Mouse (Mus musculus) embryonic facial prominence, embryonic 12.5 days (tissue): ENCODE results near the gene Fam53b. TPM values are rescaled to one million over a fixed set of nuclear protein-coding genes. Genes with fewer than 3 reads are reported as not detected.

Experiments used
- ATAC-seq: fragments of 200-750 bp; cut with Nextera tagmentation; 2 replicates; pipeline ENCODE4 v1.8.0; 2017; ENCODE audit not compliant: insufficient number of reproducible peaks, insufficient read depth, low FRiP score, low TSS enrichment
- H3K27ac ChIP-seq: fragments of 300-500 bp; sonication (generic); 2 replicates; pipeline ENCODE4 v1.5.1; 2016; ENCODE audit warnings: mild to moderate bottlenecking
- H3K27me3 ChIP-seq: fragments of 300-500 bp; sonication (generic); 2 replicates; pipeline ENCODE4 v1.6.1; 2016; ENCODE audit warnings: mild to moderate bottlenecking, moderate library complexity
- H3K36me3 ChIP-seq: fragments of 300-500 bp; sonication (generic); 2 replicates; pipeline ENCODE4 v1.6.1; 2016; ENCODE audit warnings: mild to moderate bottlenecking
- H3K4me1 ChIP-seq: fragments of 300-500 bp; sonication (generic); 2 replicates; pipeline ENCODE4 v1.6.1; 2016
- H3K4me2 ChIP-seq: fragments of 300-500 bp; sonication (generic); replicated peaks from 2 replicates; pipeline ENCODE4 v1.6.1; 2016; ENCODE audit warnings: mild to moderate bottlenecking, moderate library complexity
- H3K4me3 ChIP-seq: fragments of 300-500 bp; sonication (generic); 2 replicates; pipeline ENCODE4 v1.5.1; 2016; ENCODE audit warnings: mild to moderate bottlenecking
- H3K9ac ChIP-seq: fragments of 300-500 bp; sonication (generic); 2 replicates; pipeline ENCODE4 v1.6.1; 2016; ENCODE audit warnings: mild to moderate bottlenecking, moderate library complexity
- H3K9me3 ChIP-seq: fragments of 300-500 bp; sonication (generic); 2 replicates; pipeline ENCODE4 v1.6.1; 2016; ENCODE audit warnings: mild to moderate bottlenecking, moderate library complexity
- WGBS: fragments of 180-500 bp; shearing (Covaris S2); methylation state at CpG from one replicate; pipeline ENCODE4 v1.1.7; 2016; 5-methylcytosine and 5-hydroxymethylcytosine counted together
- polyA plus RNA-seq: library from polyadenylated mRNA; unstranded; fragments of >200 nt; fragmentation: Nextera tagmentation; extraction: Ambion mirVana; gene quantifications from 2 replicates; pipeline ENCODE4 v1.2.1, GENCODE M21; 2016

Fam53b gene
- polyA plus RNA-seq, result 23.6 and 27.0 TPM in 2 replicates

- WGBS, result under 1% methylated on average over 81 of the region's 85 CpGs
- Histone ChIP-seq H3K4me3 (peak within 1 kb of the TSS; percentile 70), H3K9me3 (no peaks in the 10 kb centered on the region), H3K4me1 (peaks cover 57% of the 10 kb centered on the region), H3K27ac (peak within 1 kb of the TSS; percentile 83), H3K9ac (peak within 1 kb of the TSS; percentile 83), H3K27me3 (no peaks in the 10 kb centered on the region), H3K36me3 (no peaks in the 10 kb centered on the region), H3K4me2 (peak within 1 kb of the TSS; percentile 81)
- ATAC-seq, result 0 out of 2 replicates have a peak, but pooled peaks have one; percentile 29
These were observed at the start of gene Fam53b for GRCm38 (mm10) chr7:132813416-132814088. TSS of gene Fam53b (minus strand) at chr7:132813886.

- Histone ChIP-seq H3K27me3 (no peaks in the 10 kb centered on the region), H3K4me3 (peak within 1 kb of the TSS; percentile 100), H3K9me3 (no peaks in the 10 kb centered on the region), H3K27ac (peak within 1 kb of the TSS; percentile 78), H3K9ac (peak within 1 kb of the TSS; percentile 92), H3K4me1 (peaks cover 9% of the 10 kb centered on the region; the same call in 1 of the 2 replicates), H3K4me2 (peak within 1 kb of the TSS; percentile 72), H3K36me3 (no peaks in the 10 kb centered on the region)
- ATAC-seq, result peak; percentile 93
- 1% methylated on average over 53 of the region's 53 CpGs for WGBS
These were observed 45.6 kb upstream of the Fam53b start, which contains the start of gene Abraxas2 for GRCm38 (mm10) chr7:132859042-132859958. TSS of gene Abraxas2 (plus strand) at chr7:132859225.

GRCm38 (mm10) chr7:132858043-132858608, 44.4 kb upstream of the Fam53b start:
- WGBS, result 64% methylated on average over 5 of the region's 5 CpGs
- no peaks in the 10 kb centered on the region for H3K36me3 ChIP-seq
- peaks cover 9% of the 10 kb centered on the region; the same call in 1 of the 2 replicates for H3K4me1 ChIP-seq
- no peak overlapping the region for H3K4me2 ChIP-seq
- H3K4me3 ChIP-seq, result no peak overlapping the region
- H3K27ac ChIP-seq, result no peak overlapping the region
- H3K9me3 ChIP-seq, result no peaks in the 10 kb centered on the region
- H3K9ac ChIP-seq, result no peak overlapping the region
- H3K27me3 ChIP-seq, result no peaks in the 10 kb centered on the region
- no peak for ATAC-seq

GRCm38 (mm10) chr7:132856083-132856482, 42.4 kb upstream of the Fam53b start:
- no peak overlapping the region for H3K9ac ChIP-seq
- H3K27me3 ChIP-seq, result no peaks in the 10 kb centered on the region
- no peak overlapping the region for H3K4me2 ChIP-seq
- H3K36me3 ChIP-seq, result no peaks in the 10 kb centered on the region
- ATAC-seq, result no peak
- 95% methylated on average over 1 of the region's 1 CpGs for WGBS
- peaks cover 9% of the 10 kb centered on the region; the same call in 1 of the 2 replicates for H3K4me1 ChIP-seq
- H3K4me3 ChIP-seq, result no peak overlapping the region
- no peak overlapping the region for H3K27ac ChIP-seq
- H3K9me3 ChIP-seq, result no peaks in the 10 kb centered on the region

- Histone ChIP-seq H3K9me3 (no peaks in the 10 kb centered on the region), H3K27ac (no peak overlapping the region), H3K4me3 (no peak overlapping the region), H3K4me1 (0 out of 2 replicates have a peak, but pooled peaks cover 3% of the 10 kb centered on the region), H3K9ac (no peak overlapping the region), H3K4me2 (no peak overlapping the region), H3K27me3 (no peaks in the 10 kb centered on the region), H3K36me3 (peaks cover 10% of the 10 kb centered on the region)
- 74% methylated on average over 4 of the region's 4 CpGs for WGBS
- ATAC-seq, result no peak
These were observed 40.3 kb upstream of the Fam53b start for GRCm38 (mm10) chr7:132853946-132854345.

- WGBS, result 72% methylated on average over 6 of the region's 6 CpGs
- H3K4me1 ChIP-seq, result no peaks in the 10 kb centered on the region
- H3K4me2 ChIP-seq, result no peak overlapping the region
- H3K9me3 ChIP-seq, result no peaks in the 10 kb centered on the region
- H3K9ac ChIP-seq, result no peak overlapping the region
- no peak overlapping the region for H3K4me3 ChIP-seq
- no peaks in the 10 kb centered on the region for H3K27me3 ChIP-seq
- no peak overlapping the region for H3K27ac ChIP-seq
- H3K36me3 ChIP-seq, result peaks cover 14% of the 10 kb centered on the region
- no peak for ATAC-seq
These were observed 39.7 kb upstream of the Fam53b start for GRCm38 (mm10) chr7:132853361-132853760.

GRCm38 (mm10) chr7:132852173-132852844, 38.6 kb upstream of the Fam53b start, which contains the start of gene Eef1akmt2:
TSS of gene Eef1akmt2 (minus strand) at chr7:132852673.
- ATAC-seq, result peak; percentile 97
- H3K36me3 ChIP-seq, result peaks cover 24% of the 10 kb centered on the region
- H3K4me3 ChIP-seq, result peak within 1 kb of the TSS; percentile 70
- H3K4me2 ChIP-seq, result peak within 1 kb of the TSS; percentile 62
- WGBS, result under 1% methylated on average over 37 of the region's 37 CpGs
- no peaks in the 10 kb centered on the region for H3K27me3 ChIP-seq
- peak within 1 kb of the TSS; percentile 76 for H3K9ac ChIP-seq
- H3K9me3 ChIP-seq, result no peaks in the 10 kb centered on the region
- no peaks in the 10 kb centered on the region for H3K4me1 ChIP-seq
- peak within 1 kb of the TSS; percentile 97 for H3K27ac ChIP-seq

GRCm38 (mm10) chr7:132843152-132843551, 29.5 kb upstream of the Fam53b start:
- Histone ChIP-seq H3K4me3 (no peak overlapping the region), H3K27me3 (no peaks in the 10 kb centered on the region), H3K36me3 (peaks cover 25% of the 10 kb centered on the region), H3K9ac (no peak overlapping the region), H3K27ac (no peak overlapping the region), H3K9me3 (no peaks in the 10 kb centered on the region), H3K4me2 (no peak overlapping the region), H3K4me1 (no peaks in the 10 kb centered on the region)
- 93% methylated on average over 3 of the region's 3 CpGs for WGBS
- no peak for ATAC-seq

- Histone ChIP-seq H3K4me2 (no peak overlapping the region), H3K4me1 (no peaks in the 10 kb centered on the region), H3K4me3 (no peak overlapping the region), H3K27ac (no peak overlapping the region), H3K9me3 (no peaks in the 10 kb centered on the region), H3K9ac (no peak overlapping the region), H3K27me3 (no peaks in the 10 kb centered on the region), H3K36me3 (peaks cover 18% of the 10 kb centered on the region)
- 76% methylated on average over 1 of the region's 1 CpGs for WGBS
- ATAC-seq, result no peak
These were observed 28.8 kb upstream of the Fam53b start for GRCm38 (mm10) chr7:132842455-132842854.

GRCm38 (mm10) chr7:132841287-132841686, 27.6 kb upstream of the Fam53b start:
- Histone ChIP-seq H3K9me3 (no peaks in the 10 kb centered on the region), H3K9ac (no peak overlapping the region), H3K4me1 (no peaks in the 10 kb centered on the region), H3K27me3 (no peaks in the 10 kb centered on the region), H3K36me3 (peaks cover 15% of the 10 kb centered on the region), H3K4me2 (no peak overlapping the region), H3K4me3 (no peak overlapping the region), H3K27ac (no peak overlapping the region)
- no peak for ATAC-seq
- WGBS, result 79% methylated on average over 5 of the region's 5 CpGs

GRCm38 (mm10) chr7:132830955-132831354, 17.3 kb upstream of the Fam53b start:
- Histone ChIP-seq H3K27me3 (no peaks in the 10 kb centered on the region), H3K27ac (no peak overlapping the region), H3K4me2 (no peak overlapping the region), H3K4me3 (no peak overlapping the region), H3K9ac (no peak overlapping the region), H3K36me3 (peaks cover 42% of the 10 kb centered on the region), H3K9me3 (no peaks in the 10 kb centered on the region), H3K4me1 (no peaks in the 10 kb centered on the region)
- WGBS, result 80% methylated on average over 4 of the region's 4 CpGs
- no peak for ATAC-seq
